Mouse (Mus musculus) layer of hippocampus, adult 6 months (tissue): Measurements from ENCODE around the gene Rell1. TPM values are rescaled to one million over a fixed set of nuclear protein-coding genes. Genes with fewer than 3 reads are reported as not detected.

ENCODE experiments used
- long read RNA-seq, 2 experiments: library from polyadenylated mRNA; unstranded; transcript quantifications; one replicate each; pipeline ENCODE4 v2.0.0; 2019 to 2020
- polyA plus RNA-seq: library from polyadenylated mRNA; unstranded; fragments of <200 nt; fragmentation: Nextera tagmentation; gene quantifications from 2 replicates; pipeline ENCODE4 v1.2.3, GENCODE M21; 2021

The Rell1 gene
- polyA plus RNA-seq: 3.9 and 4.6 TPM in 2 replicates
- long read RNA-seq, experiment 1, transcript Rell1-204 (7 exons, 3,241 nt): major isoform, 16 of 25 reads
- long read RNA-seq, experiment 1, partial matches to known transcripts: 4 of 25 reads
- long read RNA-seq, experiment 1, other reads (novel, unspliced or antisense): 5 of 25 reads
- long read RNA-seq, experiment 2, transcript Rell1-204 (7 exons, 3,241 nt): major isoform, 66 of 75 reads
- long read RNA-seq, experiment 2, partial matches to known transcripts: 0 of 75 reads
- long read RNA-seq, experiment 2, other reads (novel, unspliced or antisense): 9 of 75 reads

GRCm38 (mm10) chr5:63968443-63969415, at the start of gene Rell1:
Gene Rell1, minus strand, starts transcription at chr5:63968897.

Other genes with a start within 250 kb of the Rell1 start
- gene 0610040J01Rik, start 156.5 kb downstream of the Rell1 start, polyA plus RNA-seq: 6.6 and 8.4 TPM in 2 replicates
- 5.9 and 6.2 TPM in 2 replicates for gene Pgm2, start 124.1 kb upstream of the Rell1 start, polyA plus RNA-seq
- gene Tbc1d1, start 187.4 kb upstream of the Rell1 start, polyA plus RNA-seq: 4.5 TPM in 2 replicates